Mouse (Mus musculus) layer of hippocampus, adult 8-10 months (tissue): ENCODE data around the gene Gabbr1. TPM values are rescaled to one million over a fixed set of nuclear protein-coding genes. Genes with fewer than 3 reads are reported as not detected.
A peak's percentile ranks its signal among the peaks of the same experiment; 100 is the strongest.

Experiments
- DNase-seq, 2 experiments: peaks; one replicate each; pipeline ENCODE4 v3.0.0; 2022; ENCODE audit warnings: low spot score in 2 of 2
- total RNA-seq, 4 experiments: library from RNA; stranded (reverse); gene quantifications; 2 replicates each; pipeline ENCODE4 v1.2.4; 2022

Gabbr1 gene
- total RNA-seq, 4 experiments from 2014 or later, result 595 to 693 (median 673) TPM

GRCm38 (mm10) chr17:37039127-37039894 is 6.5 kb upstream of the Gabbr1 start:
- no peak for DNase-seq

- DNase-seq, result no peak
Observed at GRCm38 (mm10) chr17:37044651-37045244, 1.0 kb upstream of the Gabbr1 start.

GRCm38 (mm10) chr17:37046312-37047112 is 746 bp downstream of the Gabbr1 start:
- peak; percentile 47 for DNase-seq

DNA sequence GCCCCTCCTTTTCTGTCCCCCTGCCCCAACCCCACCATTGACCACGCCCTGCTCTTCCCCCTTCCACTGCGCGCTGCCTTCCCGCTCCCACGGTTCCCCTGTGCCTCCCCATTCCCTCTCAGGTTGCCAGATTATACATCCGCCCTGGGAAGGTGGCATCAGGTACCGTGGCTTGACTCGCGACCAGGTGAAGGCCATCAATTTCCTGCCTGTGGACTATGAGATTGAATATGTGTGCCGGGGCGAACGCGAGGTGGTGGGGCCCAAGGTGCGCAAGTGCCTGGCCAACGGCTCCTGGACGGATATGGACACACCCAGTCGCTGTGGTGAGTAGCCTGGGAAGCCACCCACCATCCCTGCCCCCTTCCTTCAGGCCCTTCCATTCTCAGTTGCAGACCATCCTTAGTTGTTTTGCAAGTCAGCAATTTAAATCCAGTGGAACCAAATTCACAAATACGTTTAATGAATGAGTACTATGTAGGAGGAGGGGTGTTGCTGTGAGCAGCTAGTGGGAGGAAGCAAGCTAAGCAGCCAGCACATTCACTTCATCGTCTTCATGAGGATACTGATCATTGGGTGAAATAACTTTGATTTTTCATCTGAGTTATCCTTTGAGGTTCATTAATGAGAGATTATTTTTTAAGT is 1.7 kb downstream of the Gabbr1 start:
- DNase-seq, result no peak

- DNase-seq, result no peak
Observed at GRCm38 (mm10) chr17:37047981-37048380, 2.2 kb downstream of the Gabbr1 start.

DNA sequence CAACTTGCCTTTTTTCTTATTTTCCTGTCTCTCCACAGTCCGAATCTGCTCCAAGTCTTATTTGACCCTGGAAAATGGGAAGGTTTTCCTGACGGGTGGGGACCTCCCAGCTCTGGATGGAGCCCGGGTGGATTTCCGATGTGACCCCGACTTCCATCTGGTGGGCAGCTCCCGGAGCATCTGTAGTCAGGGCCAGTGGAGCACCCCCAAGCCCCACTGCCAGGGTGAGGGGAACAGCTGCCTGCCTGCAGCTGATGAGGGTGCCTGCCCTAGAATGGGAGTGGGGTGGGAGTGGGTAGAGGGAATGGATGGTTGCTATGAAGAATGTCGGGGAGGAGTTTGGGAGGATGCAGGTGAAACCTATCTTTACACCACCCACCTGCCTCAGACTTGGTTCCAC is 2.6 kb downstream of the Gabbr1 start:
- DNase-seq, result no peak

GRCm38 (mm10) chr17:37049570-37050310 is 4.0 kb downstream of the Gabbr1 start:
- peak; percentile 69 to 80 for DNase-seq

GRCm38 (mm10) chr17:37050399-37050798 is 4.6 kb downstream of the Gabbr1 start:
- peak; percentile 90 to 93 for DNase-seq

DNA sequence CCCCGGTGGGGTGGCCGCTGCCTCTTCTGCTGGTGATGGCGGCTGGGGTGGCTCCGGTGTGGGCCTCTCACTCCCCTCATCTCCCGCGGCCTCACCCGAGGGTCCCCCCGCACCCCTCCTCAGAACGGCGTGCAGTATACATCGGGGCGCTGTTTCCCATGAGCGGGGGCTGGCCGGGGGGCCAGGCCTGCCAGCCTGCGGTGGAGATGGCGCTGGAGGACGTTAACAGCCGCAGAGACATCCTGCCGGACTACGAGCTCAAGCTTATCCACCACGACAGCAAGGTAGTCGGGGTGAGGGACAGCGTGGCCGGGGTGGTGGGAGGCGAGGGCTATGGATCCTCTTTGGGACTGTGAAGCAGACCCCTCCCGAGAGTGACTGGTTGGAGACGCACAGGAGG is 5.1 kb downstream of the Gabbr1 start:
- DNase-seq, result no peak

GRCm38 (mm10) chr17:37051745-37052144 is 6.0 kb downstream of the Gabbr1 start:
- DNase-seq, result no peak

DNA sequence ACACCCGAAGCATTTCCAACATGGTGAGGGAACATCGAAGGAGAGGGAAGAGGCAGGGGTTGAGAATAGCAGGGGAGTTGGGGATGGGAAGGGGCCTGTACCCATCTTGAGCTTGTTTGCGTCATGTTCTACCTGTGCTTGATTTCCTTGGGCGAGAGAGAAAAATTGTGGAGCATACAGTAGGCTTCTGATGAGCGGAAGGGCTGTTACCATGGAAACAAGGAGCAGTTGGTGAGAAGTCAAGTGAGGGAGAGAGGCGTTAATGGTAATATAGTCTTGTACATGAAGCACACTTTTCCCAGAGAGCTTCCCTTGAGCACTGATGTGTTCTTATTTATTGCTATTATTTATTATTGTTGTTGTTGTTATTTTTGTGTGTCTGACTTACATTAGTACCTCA is 11.2 kb downstream of the Gabbr1 start:
- DNase-seq, result no peak

DNA sequence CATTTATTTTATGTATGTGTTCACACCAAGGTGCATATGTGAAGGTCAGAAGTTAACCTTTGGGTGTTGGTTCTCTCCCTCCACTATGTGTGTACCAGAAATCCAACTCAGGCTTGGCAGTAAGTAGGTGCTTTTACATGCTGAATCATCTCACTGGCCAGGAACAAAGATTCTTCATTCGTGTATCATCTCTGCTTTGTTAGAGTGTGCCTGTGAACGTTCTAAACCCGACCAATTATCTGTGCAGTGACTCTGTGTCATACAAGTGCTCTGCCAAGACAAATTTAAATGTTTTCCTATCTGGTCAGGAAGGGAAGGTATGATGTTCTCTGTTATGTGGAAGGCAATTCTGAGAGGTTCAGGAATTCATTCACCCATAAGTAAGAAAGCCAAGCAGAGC is 15.7 kb downstream of the Gabbr1 start:
- no peak for DNase-seq

GRCm38 (mm10) chr17:37062101-37062641 is 16.4 kb downstream of the Gabbr1 start:
- peak; percentile 59 to 66 for DNase-seq

GRCm38 (mm10) chr17:37063063-37063462 is 17.3 kb downstream of the Gabbr1 start:
- DNase-seq, result no peak

GRCm38 (mm10) chr17:37063686-37064495 is 18.1 kb downstream of the Gabbr1 start:
- no peak for DNase-seq

DNA sequence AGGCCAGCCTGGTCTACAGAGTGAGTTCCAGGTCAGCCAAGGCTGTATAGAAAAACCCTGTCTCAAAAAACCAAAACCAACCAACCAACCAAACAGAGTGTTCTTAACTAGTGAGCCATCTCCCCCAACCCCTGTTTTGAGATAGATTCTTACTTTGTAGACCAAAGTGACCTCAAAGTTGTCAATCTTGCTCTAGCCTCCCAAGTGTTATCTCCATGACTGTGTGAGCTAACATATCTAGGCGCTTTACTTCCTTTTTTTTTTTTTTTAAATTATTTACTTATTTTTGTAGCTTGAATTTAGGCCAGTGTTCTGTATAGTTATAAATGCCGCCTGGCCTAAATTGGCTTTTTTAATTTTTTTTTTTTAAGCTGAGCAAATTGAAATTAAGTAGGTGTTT is 20.2 kb downstream of the Gabbr1 start:
- DNase-seq, result no peak

DNA sequence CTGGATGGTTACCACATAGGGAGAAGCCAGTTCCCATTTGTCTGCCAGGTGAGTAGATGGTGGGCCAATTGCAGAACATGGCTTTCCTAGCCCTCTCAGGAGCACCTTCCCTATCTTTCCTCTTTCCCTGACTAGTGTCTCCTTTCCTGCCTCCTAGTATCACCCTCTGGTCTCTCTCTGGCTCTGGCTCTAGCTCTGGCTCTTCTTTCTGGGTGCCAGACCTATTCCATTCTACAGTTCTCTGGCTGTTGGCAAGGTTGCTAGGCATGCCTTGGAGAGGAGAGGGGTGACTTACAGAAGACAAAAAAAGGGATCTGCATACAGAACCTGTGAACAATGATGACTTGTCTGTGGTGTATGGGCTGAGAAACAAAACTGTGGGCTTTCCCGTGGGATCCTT is 22.1 kb downstream of the Gabbr1 start:
- no peak for DNase-seq

DNA sequence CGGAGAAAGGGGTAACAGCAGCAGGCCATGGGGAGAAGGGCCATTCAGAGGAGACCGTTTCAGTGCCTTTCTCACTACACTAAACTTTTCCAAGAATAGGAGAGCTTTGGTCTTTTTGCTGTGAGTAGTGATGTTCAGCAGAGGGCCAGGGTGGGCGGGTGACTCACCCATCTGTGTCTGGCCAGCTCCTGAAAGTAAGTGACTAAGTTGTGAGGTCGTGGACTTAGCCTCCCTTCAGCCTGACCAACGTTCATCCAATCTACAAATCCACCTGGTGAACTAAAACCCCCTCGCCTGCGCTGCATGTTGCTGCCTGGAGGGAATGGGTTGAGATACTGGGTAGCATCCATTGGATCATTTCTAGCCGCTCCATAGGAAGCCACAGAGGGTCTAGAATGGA is 24.4 kb downstream of the Gabbr1 start:
- no peak for DNase-seq

DNA sequence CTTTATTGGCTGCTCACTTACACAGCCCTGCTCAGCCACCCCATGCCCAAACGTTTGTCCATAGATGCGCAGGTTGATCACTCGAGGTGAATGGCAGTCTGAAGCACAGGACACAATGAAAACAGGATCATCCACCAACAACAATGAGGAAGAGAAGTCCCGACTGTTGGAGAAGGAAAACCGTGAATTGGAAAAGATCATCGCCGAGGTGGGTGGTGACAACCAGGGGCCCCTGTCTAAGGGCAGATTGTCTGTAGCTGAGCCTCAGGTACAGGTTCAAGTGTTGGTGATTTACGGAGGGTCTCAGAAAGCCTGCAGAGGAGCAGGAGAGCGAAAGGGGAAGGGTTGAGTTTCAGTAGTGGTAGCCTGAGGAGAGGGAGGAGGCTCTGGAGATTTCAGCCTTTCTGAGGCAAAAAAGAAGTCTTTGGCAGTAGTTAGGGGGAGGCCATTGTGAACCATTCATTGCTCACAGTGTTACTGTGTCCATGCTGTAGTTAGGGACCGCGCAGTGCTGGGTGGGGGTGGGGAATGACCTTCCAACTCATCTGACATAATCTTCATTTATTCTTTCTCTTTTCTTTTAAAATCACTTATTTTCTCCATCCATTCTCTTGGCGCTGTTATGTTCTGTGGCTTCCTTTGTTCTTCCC is 26.4 kb downstream of the Gabbr1 start:
- DNase-seq, result peak in 1 of 2 experiments; percentile 4
